17 mouse cellular contexts compared by ENCODE assay signal in genomic region chr2:57296069-57296468, GRCm38 (mm10).
"Had no signal": no experiment of that assay in that cellular context is flagged by ENCODE, and none has a peak within 500 bp of the region (broad histone marks: within the 10 kb centered on the region; RNA-seq: fewer than 3 reads in every experiment).

No protein-coding gene starts in this region.

- H3K9me3 ChIP-seq: intestine, embryonic 15.5 days; midbrain, embryonic 10.5 days; midbrain, embryonic 15.5 days; neural tube, embryonic 12.5 days; neural tube, embryonic 15.5 days; stomach, embryonic 15.5 days had no signal

- H3K4me1 ChIP-seq: intestine, embryonic 15.5 days; midbrain, embryonic 15.5 days; neural tube, embryonic 12.5 days; neural tube, embryonic 15.5 days had no signal

- H3K27me3 ChIP-seq: intestine, embryonic 15.5 days; midbrain, embryonic 15.5 days; neural tube, embryonic 12.5 days; neural tube, embryonic 15.5 days; stomach, embryonic 15.5 days had no signal

- H3K4me3 ChIP-seq: intestine, embryonic 15.5 days; midbrain, embryonic 10.5 days; midbrain, embryonic 15.5 days; neural tube, embryonic 12.5 days; neural tube, embryonic 15.5 days; stomach, embryonic 15.5 days had no signal

- H3K9ac ChIP-seq: intestine, embryonic 15.5 days; lung, embryonic 14.5 days; midbrain, embryonic 15.5 days; neural tube, embryonic 12.5 days; neural tube, embryonic 15.5 days; stomach, embryonic 15.5 days had no signal

- H3K36me3 ChIP-seq: intestine, embryonic 15.5 days; midbrain, embryonic 15.5 days; neural tube, embryonic 12.5 days; neural tube, embryonic 15.5 days; stomach, embryonic 15.5 days had no signal

- H3K4me2 ChIP-seq: intestine, embryonic 15.5 days; lung, embryonic 14.5 days; midbrain, embryonic 15.5 days; neural tube, embryonic 12.5 days; neural tube, embryonic 15.5 days; stomach, embryonic 15.5 days had no signal

- DNase-seq: kidney, adult 11 months; kidney, adult 8-10 months; kidney, postnatal 14 days; kidney, postnatal 4 days; lung, embryonic 14.5 days; lung, postnatal 36 days; right cerebral cortex, adult 18-20 months; right cerebral cortex, postnatal 14 days; spleen, adult 18-20 months; thymus, postnatal 36 days had no signal

- H3K27ac ChIP-seq: intestine, embryonic 15.5 days; midbrain, embryonic 10.5 days; midbrain, embryonic 15.5 days; neural tube, embryonic 12.5 days; neural tube, embryonic 15.5 days; stomach, embryonic 15.5 days had no signal

- ATAC-seq: intestine, embryonic 15.5 days; lung, postnatal 0 days; midbrain, embryonic 15.5 days had no signal
